Mouse (Mus musculus) lung, adult 2 months (tissue): Measurements from ENCODE around the gene Elp5. TPM values are rescaled to one million over a fixed set of nuclear protein-coding genes. Genes with fewer than 3 reads are reported as not detected.
A peak's percentile ranks its signal among the peaks of the same experiment; 100 is the strongest.

ENCODE experiments used
- DNase-seq: peaks from one replicate; pipeline ENCODE4 v3.0.0; 2022
- H3K4me1 ChIP-seq: fragments of 200-500 bp; 2 replicates; pipeline ENCODE4 v1.6.1; 2011; ENCODE audit warnings: low read length; ENCODE audit not compliant: control insufficient read depth, insufficient read depth
- H3K4me3 ChIP-seq: fragments of 200-500 bp; replicated peaks from 2 replicates; pipeline ENCODE3; 2011; ENCODE audit warnings: low read depth, mild to moderate bottlenecking, control low read depth, low read length; ENCODE audit errors: extremely low read depth
- CTCF ChIP-seq: fragments of 200-500 bp; IDR thresholded peaks from 2 replicates; pipeline ENCODE4 v1.5.1; 2011; ENCODE audit warnings: mild to moderate bottlenecking, low read length, control low read depth; ENCODE audit not compliant: insufficient read depth
- POLR2A ChIP-seq: fragments of 200-500 bp; IDR thresholded peaks from 2 replicates; pipeline ENCODE4 v1.6.1; 2011; ENCODE audit warnings: low read depth, mild to moderate bottlenecking, control low read depth, low read length, borderline replicate concordance; ENCODE audit errors: extremely low read depth
- WGBS: fragments of 180-500 bp; shearing (Covaris S2); methylation state at CpG from one replicate; pipeline ENCODE4 v1.1.7; 2018; 5-methylcytosine and 5-hydroxymethylcytosine counted together
- polyA plus RNA-seq: library from polyadenylated mRNA; depleted of rRNA; stranded (reverse); fragments of >200 nt; gene quantifications from 2 replicates; pipeline ENCODE4 v1.2.3, GENCODE M21; 2012

Elp5 gene
- polyA plus RNA-seq, 1 experiment, result 53.8 TPM

DNA sequence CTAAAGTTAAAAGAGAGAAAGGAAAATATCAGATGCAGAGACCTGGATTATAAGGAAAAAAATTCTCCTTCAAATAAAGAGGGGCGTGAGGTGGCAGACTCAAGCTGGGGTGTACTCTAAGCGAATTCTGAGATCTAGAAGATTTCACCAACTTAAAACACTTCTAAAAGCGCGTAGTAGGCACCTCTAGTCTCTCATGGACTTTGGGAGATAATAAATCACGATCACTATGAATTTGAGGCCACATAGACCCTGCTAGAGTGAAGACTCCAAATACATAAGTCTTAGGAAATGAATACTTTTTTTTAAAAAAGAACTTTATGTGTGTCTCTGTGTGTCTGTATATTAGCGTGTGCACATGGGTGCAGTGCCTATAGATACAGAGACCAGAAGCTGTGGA lies 33.4 kb upstream of the Elp5 start:
- Histone ChIP-seq H3K4me1 (peaks cover 6% of the 10 kb centered on the region), H3K4me3 (no peak overlapping the region)
- DNase-seq, result no peak
- TF ChIP-seq POLR2A, result no peak
- TF ChIP-seq CTCF, result no peak
- WGBS, result 69% methylated on average over 6 of the region's 6 CpGs

DNA sequence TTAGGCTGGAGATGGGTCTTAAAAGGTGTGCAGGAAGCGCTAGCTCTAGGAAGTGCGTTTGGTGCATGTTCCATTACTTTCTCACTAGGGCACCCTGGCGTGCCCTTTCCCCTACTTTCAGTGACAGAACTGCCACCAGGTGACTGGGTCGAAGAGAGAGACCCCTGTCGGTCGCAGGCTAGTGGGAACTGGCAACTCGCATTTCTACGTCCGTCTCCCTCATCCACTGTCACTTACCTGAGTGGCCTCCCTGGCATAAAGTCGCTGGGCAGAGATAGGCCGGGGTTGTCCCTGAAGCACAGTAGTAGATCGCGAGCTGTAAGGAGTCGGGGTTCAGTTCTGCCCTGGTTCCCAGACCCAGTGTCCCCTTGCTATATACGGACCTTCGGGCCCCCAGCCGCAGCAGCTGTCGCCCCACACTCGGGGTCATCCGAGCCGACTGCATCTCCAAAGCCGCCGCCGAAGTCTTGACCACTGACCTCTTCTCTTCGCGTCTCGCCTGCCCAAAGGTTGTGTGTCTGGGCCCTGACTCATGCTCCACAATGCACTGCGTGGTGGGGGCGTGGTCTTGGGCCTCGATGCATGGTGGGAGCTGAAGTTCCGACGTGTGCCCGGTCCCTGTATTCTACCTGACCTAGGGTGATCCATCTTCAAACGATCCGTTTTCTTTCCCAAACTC lies 32.7 kb upstream of the Elp5 start, which contains the start of gene Acadvl:
Gene Acadvl, minus strand, starts transcription at position 532 of the 679 bp plus-strand sequence.
- peaks cover 6% of the 10 kb centered on the region for H3K4me1 ChIP-seq
- TF ChIP-seq POLR2A, result peak; percentile 90; the same call in 1 of the 2 replicates
- TF ChIP-seq CTCF, result peak; percentile 39; the same call in 1 of the 2 replicates
- WGBS, result under 1% methylated on average over 35 of the region's 35 CpGs
- H3K4me3 ChIP-seq, result peak within 1 kb of the TSS; percentile 79
- peak; percentile 84 for DNase-seq

- Histone ChIP-seq H3K4me3 (no peak overlapping the region), H3K4me1 (peaks cover 6% of the 10 kb centered on the region)
- DNase-seq, result no peak
- TF ChIP-seq POLR2A, result no peak
- TF ChIP-seq CTCF, result no peak
- 55% methylated on average over 5 of the region's 5 CpGs for WGBS
These were observed 31.7 kb upstream of the Elp5 start for GRCm38 (mm10) chr11:70014051-70014450.

DNA sequence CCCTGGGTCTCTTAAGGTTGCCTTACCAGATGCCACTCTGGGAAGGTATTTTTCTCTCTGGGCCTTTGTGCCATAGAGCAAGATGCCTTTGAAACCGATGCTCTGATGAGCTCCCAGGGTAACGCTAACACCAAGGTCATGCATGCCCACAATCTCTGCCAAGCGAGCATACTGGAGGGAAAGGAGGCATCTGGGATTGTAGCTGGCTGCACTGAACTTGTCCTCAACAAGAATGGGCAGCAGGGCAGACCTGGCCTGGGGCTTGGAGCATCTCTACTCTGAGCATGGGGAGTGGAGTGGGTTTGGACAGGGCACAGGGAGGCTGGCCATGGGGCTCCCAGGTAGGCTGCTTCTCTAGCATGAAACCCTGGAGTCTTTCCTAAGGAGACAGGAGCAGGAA lies 31.1 kb upstream of the Elp5 start:
- DNase-seq, result no peak
- Histone ChIP-seq H3K4me3 (no peak overlapping the region), H3K4me1 (peaks cover 6% of the 10 kb centered on the region)
- WGBS, result 84% methylated on average over 3 of the region's 3 CpGs
- TF ChIP-seq POLR2A (no peak), CTCF (no peak)

- 87% methylated on average over 9 of the region's 9 CpGs for WGBS
- DNase-seq, result no peak
- TF ChIP-seq CTCF, result no peak
- no peak for TF ChIP-seq POLR2A
- H3K4me3 ChIP-seq, result no peak overlapping the region
- H3K4me1 ChIP-seq, result peaks cover 3% of the 10 kb centered on the region; the same call in 1 of the 2 replicates
These were observed 30.6 kb upstream of the Elp5 start for GRCm38 (mm10) chr11:70012931-70013330.

- H3K4me1 ChIP-seq, result peaks cover 2% of the 10 kb centered on the region; the same call in 1 of the 2 replicates
- DNase-seq, result no peak
- no peak for TF ChIP-seq POLR2A
- no peak for TF ChIP-seq CTCF
- no peak overlapping the region for H3K4me3 ChIP-seq
- 89% methylated on average over 10 of the region's 10 CpGs for whole genome bisulfite sequencing
These were observed 28.6 kb upstream of the Elp5 start for GRCm38 (mm10) chr11:70010961-70011360.

- DNase-seq, result no peak
- 82% methylated on average over 12 of the region's 12 CpGs for WGBS
- peaks cover 2% of the 10 kb centered on the region; the same call in 1 of the 2 replicates for H3K4me1 ChIP-seq
- TF ChIP-seq CTCF (no peak), POLR2A (no peak)
- no peak overlapping the region for H3K4me3 ChIP-seq
These were observed 28.2 kb upstream of the Elp5 start for GRCm38 (mm10) chr11:70010548-70010947.

DNA sequence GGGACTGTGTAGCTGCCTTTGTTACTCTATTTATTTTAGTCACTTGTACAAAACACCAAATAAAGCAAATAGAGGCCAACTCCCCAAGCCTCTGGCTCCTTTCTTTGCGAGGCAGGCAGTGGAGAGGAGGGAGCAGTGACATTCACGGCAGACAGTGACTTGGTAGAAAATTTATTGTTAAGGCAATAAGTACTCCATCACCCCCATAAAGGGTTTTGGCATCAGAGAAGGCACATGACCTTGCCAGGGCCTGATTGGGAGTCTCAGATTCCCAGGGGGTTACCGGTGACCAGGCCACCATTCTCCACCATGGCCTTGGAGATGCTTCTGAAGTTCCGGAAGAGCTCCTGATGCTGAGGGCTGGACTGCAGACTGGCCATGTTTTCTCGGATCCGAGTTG lies 27.7 kb upstream of the Elp5 start:
- WGBS, result 82% methylated on average over 6 of the region's 6 CpGs
- TF ChIP-seq CTCF (no peak), POLR2A (no peak)
- Histone ChIP-seq H3K4me1 (peaks cover 2% of the 10 kb centered on the region; the same call in 1 of the 2 replicates), H3K4me3 (no peak overlapping the region)
- DNase-seq, result no peak

GRCm38 (mm10) chr11:70005521-70005920 lies 23.2 kb upstream of the Elp5 start:
- 57% methylated on average over 5 of the region's 5 CpGs for WGBS
- TF ChIP-seq CTCF (peak; percentile 30; the same call in 1 of the 2 replicates), POLR2A (no peak)
- no peak overlapping the region for H3K4me3 ChIP-seq
- no peak for DNase-seq
- peaks cover 9% of the 10 kb centered on the region for H3K4me1 ChIP-seq

DNA sequence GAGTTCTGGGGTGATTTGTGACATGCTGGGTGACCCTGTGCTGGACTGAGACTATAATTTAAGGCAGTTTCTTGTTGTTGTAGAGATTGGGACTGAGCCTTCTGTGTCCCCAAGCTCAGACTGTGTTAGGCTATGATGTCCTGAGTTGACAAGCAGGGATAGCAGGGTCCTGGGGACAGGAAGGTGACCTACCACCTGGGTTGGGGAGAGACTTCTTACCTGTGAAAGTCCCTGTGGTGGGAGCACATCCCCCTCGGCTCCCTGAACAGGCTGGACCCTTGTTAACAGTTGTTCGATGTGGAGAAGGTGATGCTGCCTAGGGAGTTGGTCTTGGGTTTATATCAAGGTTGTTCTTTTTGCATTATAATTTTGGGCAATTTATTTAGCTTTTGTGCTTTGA lies 20.2 kb upstream of the Elp5 start:
- no peak for DNase-seq
- 83% methylated on average over 2 of the region's 2 CpGs for WGBS
- TF ChIP-seq CTCF (no peak), POLR2A (no peak)
- H3K4me1 ChIP-seq, result peaks cover 9% of the 10 kb centered on the region
- no peak overlapping the region for H3K4me3 ChIP-seq
